Mouse (Mus musculus): ENCODE data around the gene Naa10. TPM values are rescaled to one million over a fixed set of nuclear protein-coding genes. Genes with fewer than 3 reads are reported as not detected.

Naa10 gene
- polyA plus RNA-seq, 1 experiment, result 82.0 TPM

DNA sequence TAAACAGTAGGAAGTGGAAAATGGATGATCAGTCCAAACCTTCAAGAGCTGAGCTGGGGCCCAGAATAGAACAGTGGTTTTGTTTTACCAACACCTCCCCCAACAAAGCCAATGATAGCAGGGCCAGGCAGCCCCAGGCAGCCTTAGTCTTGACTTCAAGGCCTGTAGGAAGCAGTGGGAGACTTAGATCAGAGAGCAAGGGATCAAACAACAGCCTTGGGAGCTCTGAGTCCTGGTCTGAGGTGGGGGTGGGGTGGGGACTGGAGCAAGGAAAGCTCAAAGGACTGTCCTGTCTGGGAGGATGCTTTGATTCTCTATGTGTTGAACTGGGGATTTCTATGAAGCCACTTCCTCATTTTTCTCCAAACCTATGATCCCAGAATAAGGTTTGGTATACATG is 50.3 kb downstream of the Naa10 start:
- no peaks in the 10 kb centered on the region for H3K4me1 ChIP-seq (replicated peaks; ENCODE audit: control insufficient read depth, insufficient read depth, low read length)
- no peak for TF ChIP-seq POLR2A (IDR thresholded peaks at IDR 0.05; ENCODE audit: control insufficient read depth, extremely low read depth, insufficient read depth, low read length, poor library complexity)
- no peak for TF ChIP-seq CTCF (IDR thresholded peaks at IDR 0.05; ENCODE audit: borderline replicate concordance, control insufficient read depth, extremely low read depth, insufficient read depth, low read length, poor library complexity)
- no peaks in the 10 kb centered on the region for H3K36me3 ChIP-seq (ENCODE audit: control insufficient read depth, insufficient read depth, low read length)
- no peaks in the 10 kb centered on the region for H3K27me3 ChIP-seq (ENCODE audit: control insufficient read depth, insufficient read depth, low read length)
- H3K27ac ChIP-seq (ENCODE audit: control insufficient read depth, insufficient read depth, low read length), result no peak overlapping the region
- DNase-seq, result no peak
- H3K4me3 ChIP-seq (ENCODE audit: control insufficient read depth, insufficient read depth, low read length), result no peak overlapping the region

DNA sequence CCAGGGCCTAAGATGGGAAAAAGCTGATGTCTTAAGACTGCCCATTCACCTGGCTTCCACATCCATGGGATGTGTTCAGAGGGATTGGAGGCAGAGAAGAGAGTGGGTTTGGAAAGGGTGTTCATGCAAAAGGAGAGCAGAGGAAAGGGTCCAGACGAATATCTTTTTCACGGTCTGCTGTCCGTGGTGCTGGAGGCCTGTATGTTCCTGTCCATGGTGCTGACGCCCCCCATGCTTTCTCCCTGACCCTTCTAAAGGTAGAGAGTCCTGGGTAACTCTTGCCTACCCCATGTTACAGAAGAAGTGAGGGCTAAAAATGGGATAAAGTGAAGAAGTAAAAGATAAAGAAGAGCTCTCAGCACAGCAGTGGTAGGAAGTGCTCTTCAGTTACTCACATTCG is 52.4 kb downstream of the Naa10 start:
- 22% methylated on average over 5 of the region's 5 CpGs for WGBS
- DNase-seq, result peak; percentile 10
- no peak overlapping the region for H3K27ac ChIP-seq (ENCODE audit: control insufficient read depth, insufficient read depth, low read length)
- H3K4me3 ChIP-seq (ENCODE audit: control insufficient read depth, insufficient read depth, low read length), result no peak overlapping the region
- no peaks in the 10 kb centered on the region for H3K36me3 ChIP-seq (ENCODE audit: control insufficient read depth, insufficient read depth, low read length)
- TF ChIP-seq CTCF (IDR thresholded peaks at IDR 0.05; ENCODE audit: borderline replicate concordance, control insufficient read depth, extremely low read depth, insufficient read depth, low read length, poor library complexity), result no peak
- TF ChIP-seq POLR2A (IDR thresholded peaks at IDR 0.05; ENCODE audit: control insufficient read depth, extremely low read depth, insufficient read depth, low read length, poor library complexity), result no peak
- H3K4me1 ChIP-seq (replicated peaks; ENCODE audit: control insufficient read depth, insufficient read depth, low read length), result no peaks in the 10 kb centered on the region
- no peaks in the 10 kb centered on the region for H3K27me3 ChIP-seq (ENCODE audit: control insufficient read depth, insufficient read depth, low read length)

DNA sequence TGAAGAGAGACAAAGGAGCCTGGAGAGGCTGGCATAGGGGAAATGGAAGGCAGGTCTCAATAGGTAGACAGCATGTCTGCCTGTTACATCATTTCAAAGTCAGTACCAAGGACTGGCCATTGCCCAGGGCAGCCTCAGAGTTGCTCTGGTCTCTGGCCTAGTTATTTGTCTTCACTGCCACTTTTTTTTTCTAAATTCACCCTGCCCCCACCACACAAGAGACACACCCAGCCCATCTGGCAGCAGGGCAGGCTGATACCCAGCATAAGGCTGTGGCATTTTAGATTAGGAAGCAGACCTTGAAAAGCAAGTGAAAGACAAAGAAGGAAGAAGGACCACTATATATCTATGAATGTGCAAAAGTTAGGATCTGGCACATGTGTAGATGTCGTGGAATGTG is 53.9 kb downstream of the Naa10 start:
- no peaks in the 10 kb centered on the region for H3K27me3 ChIP-seq (ENCODE audit: control insufficient read depth, insufficient read depth, low read length)
- H3K27ac ChIP-seq (ENCODE audit: control insufficient read depth, insufficient read depth, low read length), result no peak overlapping the region
- TF ChIP-seq CTCF (IDR thresholded peaks at IDR 0.05; ENCODE audit: borderline replicate concordance, control insufficient read depth, extremely low read depth, insufficient read depth, low read length, poor library complexity) (no peak), POLR2A (IDR thresholded peaks at IDR 0.05; ENCODE audit: control insufficient read depth, extremely low read depth, insufficient read depth, low read length, poor library complexity) (no peak)
- no peaks in the 10 kb centered on the region for H3K36me3 ChIP-seq (ENCODE audit: control insufficient read depth, insufficient read depth, low read length)
- no peak for DNase-seq
- WGBS, result 65% methylated on average over 1 of the region's 1 CpGs
- no peak overlapping the region for H3K4me3 ChIP-seq (ENCODE audit: control insufficient read depth, insufficient read depth, low read length)
- no peaks in the 10 kb centered on the region for H3K4me1 ChIP-seq (replicated peaks; ENCODE audit: control insufficient read depth, insufficient read depth, low read length)

DNA sequence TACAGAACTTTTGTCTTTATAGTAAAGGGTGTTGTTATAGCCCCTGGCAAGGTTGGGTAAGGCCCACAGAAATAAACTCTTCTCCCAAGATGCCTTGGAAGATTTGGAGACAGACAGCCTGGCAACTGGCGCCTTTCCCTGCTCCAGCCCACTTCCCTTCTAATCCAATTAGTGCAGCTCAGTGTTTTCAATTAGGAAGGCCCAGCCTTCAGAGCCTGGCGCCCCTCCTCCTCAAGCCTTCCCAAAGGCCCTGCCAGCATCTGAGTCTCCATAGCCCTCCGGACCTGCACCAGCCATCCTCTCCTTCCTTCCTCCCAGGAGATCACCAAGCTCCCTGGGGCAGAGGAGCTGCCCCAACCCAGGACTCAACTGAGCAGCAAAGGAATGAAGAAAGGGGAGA is 54.5 kb downstream of the Naa10 start:
- no peak overlapping the region for H3K27ac ChIP-seq (ENCODE audit: control insufficient read depth, insufficient read depth, low read length)
- H3K4me3 ChIP-seq (ENCODE audit: control insufficient read depth, insufficient read depth, low read length), result no peak overlapping the region
- no peak for DNase-seq
- TF ChIP-seq POLR2A (IDR thresholded peaks at IDR 0.05; ENCODE audit: control insufficient read depth, extremely low read depth, insufficient read depth, low read length, poor library complexity) (no peak), CTCF (IDR thresholded peaks at IDR 0.05; ENCODE audit: borderline replicate concordance, control insufficient read depth, extremely low read depth, insufficient read depth, low read length, poor library complexity) (no peak)
- no peaks in the 10 kb centered on the region for H3K36me3 ChIP-seq (ENCODE audit: control insufficient read depth, insufficient read depth, low read length)
- H3K27me3 ChIP-seq (ENCODE audit: control insufficient read depth, insufficient read depth, low read length), result no peaks in the 10 kb centered on the region
- WGBS, result 54% methylated on average over 3 of the region's 3 CpGs
- H3K4me1 ChIP-seq (replicated peaks; ENCODE audit: control insufficient read depth, insufficient read depth, low read length), result no peaks in the 10 kb centered on the region

Other genes starting within 250 kb of the Naa10 start
- 38.1 and 44.5 TPM in 2 replicates for gene Slc6a8, start 248.8 kb downstream of the Naa10 start, polyA plus RNA-seq (2012; rRNA removed)
- 45.8 and 54.4 TPM in 2 replicates for gene Bcap31, start 205.8 kb downstream of the Naa10 start, polyA plus RNA-seq (2012; rRNA removed)
- 73.8 and 76.3 TPM in 2 replicates for gene Abcd1, start 205.3 kb downstream of the Naa10 start, polyA plus RNA-seq (2012; rRNA removed)
- 0.46 and 0.86 TPM in 2 replicates for gene Plxnb3, start 164.9 kb downstream of the Naa10 start, polyA plus RNA-seq (2012; rRNA removed)
- 4.9 and 5.4 TPM in 2 replicates for gene Srpk3, start 147.5 kb downstream of the Naa10 start, polyA plus RNA-seq (2012; rRNA removed)
- gene Idh3g, start 135.0 kb downstream of the Naa10 start, polyA plus RNA-seq (2012; rRNA removed), result 327 and 378 TPM in 2 replicates
- gene Ssr4, start 134.9 kb downstream of the Naa10 start, polyA plus RNA-seq (2012; rRNA removed), result 189 and 216 TPM in 2 replicates
- 6.2 and 7.3 TPM in 2 replicates for gene Pdzd4, start 97.0 kb downstream of the Naa10 start, polyA plus RNA-seq (2012; rRNA removed)
- 0.06 and 0.26 TPM in 2 replicates for gene Avpr2, start 29.8 kb downstream of the Naa10 start, polyA plus RNA-seq (2012; rRNA removed)
- 7.1 and 7.5 TPM in 2 replicates for gene L1cam, start 25.8 kb downstream of the Naa10 start, polyA plus RNA-seq (2012; rRNA removed)
- 574 and 583 TPM in 2 replicates for gene Arhgap4, start 74 bp downstream of the Naa10 start, polyA plus RNA-seq (2012; rRNA removed)
- 13.7 and 16.1 TPM in 2 replicates for gene Renbp, start 8.9 kb upstream of the Naa10 start, polyA plus RNA-seq (2012; rRNA removed)
- 193 and 271 TPM in 2 replicates for gene Hcfc1, start 44.4 kb upstream of the Naa10 start, polyA plus RNA-seq (2012; rRNA removed)
- gene Irak1, start 102.0 kb upstream of the Naa10 start, polyA plus RNA-seq (2012; rRNA removed), result 166 and 182 TPM in 2 replicates
- not detected in 2 replicates for gene Opn1mw, start 205.5 kb upstream of the Naa10 start, polyA plus RNA-seq (2012; rRNA removed)
- gene Mecp2, start 213.4 kb upstream of the Naa10 start, polyA plus RNA-seq (2012; rRNA removed), result 13.7 and 14.1 TPM in 2 replicates
- gene Tex28, start 245.9 kb upstream of the Naa10 start, polyA plus RNA-seq (2012; rRNA removed), result 0.07 TPM in 1 of 2 replicates, not detected in the other

All from thymus, adult 2 months (tissue).